Mouse (Mus musculus) E14TG2a.4 (cell line): Measurements from ENCODE around the gene Clec11a.
"Not testable (repeated sequence)": the region's sequence is repeated elsewhere in the genome, so short reads cannot be mapped to it uniquely, and the experiment has no call there.

Experiments used
- H3K27me3 ChIP-seq: 2 replicates; pipeline ENCODE4 v1.6.1; 2014; ENCODE audit warnings: low read length, control low read depth; ENCODE audit not compliant: insufficient read depth
- H3K36me3 ChIP-seq: 2 replicates; pipeline ENCODE4 v1.6.1; 2014; ENCODE audit warnings: low read length, control low read depth; ENCODE audit not compliant: insufficient read depth
- H3K4me1 ChIP-seq: replicated peaks from 2 replicates; pipeline ENCODE4 v1.6.1; 2014; ENCODE audit warnings: low read depth, low read length, control low read depth
- H3K4me3 ChIP-seq: replicated peaks from 2 replicates; pipeline ENCODE4 v1.5.1; 2014; ENCODE audit warnings: mild to moderate bottlenecking, low read length
- H3K9me3 ChIP-seq: 2 replicates; pipeline ENCODE4 v1.6.1; 2014; ENCODE audit warnings: low read length, control low read depth
- CTCF ChIP-seq: conservative IDR thresholded peaks from 2 replicates; pipeline ENCODE4 v1.5.1; 2014; ENCODE audit warnings: low read length
- NANOG ChIP-seq: IDR thresholded peaks from 2 replicates; pipeline ENCODE4 v1.6.1; 2014; ENCODE audit warnings: borderline replicate concordance, low read length, mixed read lengths
- POU5F1 ChIP-seq: IDR thresholded peaks from 2 replicates; pipeline ENCODE4 v1.6.1; 2014; ENCODE audit warnings: low read length, borderline replicate concordance

Clec11a gene

GRCm38 (mm10) chr7:44303346-44304340 lies 3.1 kb downstream of the Clec11a start:
- TF ChIP-seq CTCF (no peak), NANOG (no peak), POU5F1 (no peak)
- no peaks in the 10 kb centered on the region for H3K9me3 ChIP-seq
- no peaks in the 10 kb centered on the region for H3K36me3 ChIP-seq
- peaks cover 55% of the 10 kb centered on the region for H3K4me1 ChIP-seq
- H3K4me3 ChIP-seq = peak overlapping the region; percentile 95
- peaks cover 25% of the 10 kb centered on the region for H3K27me3 ChIP-seq

DNA sequence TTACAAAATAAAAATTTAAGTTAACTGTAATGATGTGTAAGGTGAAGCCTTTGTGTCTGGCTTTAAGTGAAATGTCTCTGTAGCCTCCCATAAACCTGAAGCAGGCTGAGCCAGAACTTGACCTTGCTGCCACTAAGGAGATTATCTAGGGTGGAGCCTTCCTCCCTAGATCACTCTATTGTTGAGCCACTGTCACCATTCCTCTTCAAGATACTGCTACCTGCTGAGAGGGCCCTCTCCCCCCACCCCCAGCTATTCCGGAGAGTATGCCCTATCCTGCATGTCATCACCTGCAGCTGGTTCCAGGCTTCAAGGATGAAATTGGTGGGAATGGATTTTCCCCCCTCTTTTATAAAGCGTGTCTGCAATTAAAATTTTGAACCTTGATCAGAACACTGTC lies 9.2 kb downstream of the Clec11a start:
- H3K36me3 ChIP-seq, H3K27me3 ChIP-seq, H3K4me3 ChIP-seq: not testable (repeated sequence)
- H3K9me3 ChIP-seq = peaks cover 42% of the 10 kb centered on the region
- peaks cover 21% of the 10 kb centered on the region for H3K4me1 ChIP-seq

DNA sequence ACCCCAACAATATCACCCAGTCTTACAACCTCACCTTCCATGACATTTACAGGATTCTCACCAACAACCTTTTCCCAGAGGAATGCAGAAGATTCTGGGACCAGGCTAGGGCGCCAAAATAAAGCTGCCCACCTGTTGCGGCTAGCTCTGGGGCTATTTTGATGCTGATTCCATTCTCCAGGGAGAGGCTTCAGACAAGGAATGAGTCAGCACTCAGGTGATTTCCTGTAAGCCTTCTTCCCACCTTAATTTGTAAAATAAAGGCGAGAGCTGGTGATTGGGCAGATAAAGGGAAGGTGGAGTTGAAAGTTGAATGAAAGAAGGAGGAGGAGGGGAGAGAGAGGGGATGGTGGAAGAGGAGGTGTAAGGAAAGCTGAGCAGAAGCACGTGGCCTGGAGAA lies 15.3 kb downstream of the Clec11a start:
- no peak for TF ChIP-seq CTCF
- TF ChIP-seq POU5F1 = no peak
- no peak for TF ChIP-seq NANOG
- Histone ChIP-seq H3K4me3 (no peak overlapping the region), H3K27me3 (no peaks in the 10 kb centered on the region), H3K4me1 (0 out of 2 replicates have a peak, but pooled peaks cover 7% of the 10 kb centered on the region), H3K36me3 (0 out of 2 replicates have a peak, but pooled peaks cover 4% of the 10 kb centered on the region), H3K9me3 (peaks cover 53% of the 10 kb centered on the region)

DNA sequence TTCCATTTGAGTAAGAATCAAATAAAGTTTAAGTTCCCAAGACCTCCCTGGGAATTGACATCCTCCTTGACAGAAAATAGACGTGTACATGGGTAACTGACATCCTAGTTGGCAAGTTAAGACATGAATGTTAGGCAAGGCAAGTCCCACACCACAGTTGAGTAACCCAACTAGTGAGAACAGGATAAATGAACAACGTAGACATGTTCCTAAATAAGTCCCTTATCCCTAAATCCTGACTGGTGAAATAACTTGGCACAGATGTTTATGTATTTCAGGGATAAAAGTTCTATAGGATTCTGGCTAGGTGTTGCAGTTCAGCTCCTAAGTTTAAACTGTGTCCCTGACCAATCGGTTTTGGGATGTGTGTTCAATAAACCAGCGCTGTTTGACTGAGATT lies 15.7 kb downstream of the Clec11a start:
- no peaks in the 10 kb centered on the region for H3K27me3 ChIP-seq
- 0 out of 2 replicates have a peak, but pooled peaks cover 8% of the 10 kb centered on the region for H3K4me1 ChIP-seq
- TF ChIP-seq NANOG (no peak), CTCF (no peak), POU5F1 (no peak)

GRCm38 (mm10) chr7:44287760-44288159 lies 18.9 kb downstream of the Clec11a start:
- H3K36me3 ChIP-seq = 0 out of 2 replicates have a peak, but pooled peaks cover 4% of the 10 kb centered on the region
- H3K4me3 ChIP-seq = no peak overlapping the region
- TF ChIP-seq NANOG (no peak), POU5F1 (no peak), CTCF (no peak)
- H3K27me3 ChIP-seq = no peaks in the 10 kb centered on the region
- H3K9me3 ChIP-seq = peaks cover 28% of the 10 kb centered on the region
- peaks cover 8% of the 10 kb centered on the region; the same call in 1 of the 2 replicates for H3K4me1 ChIP-seq

More for the DNA sequence above, 15.7 kb downstream of the Clec11a start:
- Histone ChIP-seq H3K9me3 (peaks cover 48% of the 10 kb centered on the region), H3K4me3 (no peak overlapping the region), H3K36me3 (0 out of 2 replicates have a peak, but pooled peaks cover 4% of the 10 kb centered on the region)

GRCm38 (mm10) chr7:44281586-44281985 lies 25.1 kb downstream of the Clec11a start:
- Histone ChIP-seq H3K36me3 (no peaks in the 10 kb centered on the region), H3K27me3 (no peaks in the 10 kb centered on the region), H3K4me3 (no peak overlapping the region), H3K4me1 (peaks cover 12% of the 10 kb centered on the region), H3K9me3 (no peaks in the 10 kb centered on the region)
- no peak for TF ChIP-seq POU5F1
- no peak for TF ChIP-seq CTCF
- TF ChIP-seq NANOG = no peak

- H3K4me1 ChIP-seq = peaks cover 15% of the 10 kb centered on the region
- no peaks in the 10 kb centered on the region for H3K9me3 ChIP-seq
- no peak for TF ChIP-seq POU5F1
- TF ChIP-seq CTCF = no peak
- no peaks in the 10 kb centered on the region for H3K27me3 ChIP-seq
- H3K4me3 ChIP-seq = no peak overlapping the region
- no peaks in the 10 kb centered on the region for H3K36me3 ChIP-seq
These were observed 25.7 kb downstream of the Clec11a start for GRCm38 (mm10) chr7:44280959-44281358.

DNA sequence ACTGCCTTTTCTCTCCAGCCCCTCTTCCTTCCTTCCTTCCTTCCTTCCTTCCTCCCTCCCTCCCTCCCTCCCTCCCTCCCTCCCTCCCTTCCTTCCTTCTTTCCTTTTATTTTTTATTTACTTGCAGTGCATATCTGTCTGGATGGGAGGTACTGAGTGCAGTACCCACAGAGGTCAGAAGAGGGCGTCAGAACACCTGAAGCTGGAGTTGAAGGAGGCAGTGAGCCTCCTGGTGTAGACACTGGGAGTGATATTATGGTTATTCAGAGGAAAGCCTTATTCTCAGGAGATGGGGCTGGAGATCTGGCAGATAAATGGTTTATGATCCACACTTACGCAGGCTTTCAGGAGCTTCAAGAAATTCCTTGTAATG lies 29.5 kb downstream of the Clec11a start:
- Histone ChIP-seq H3K4me3 (no peak overlapping the region), H3K27me3 (no peaks in the 10 kb centered on the region), H3K36me3 (no peaks in the 10 kb centered on the region), H3K4me1 (peaks cover 48% of the 10 kb centered on the region), H3K9me3 (no peaks in the 10 kb centered on the region)
- no peak for TF ChIP-seq POU5F1
- peak; percentile 51 for TF ChIP-seq CTCF
